Mouse (Mus musculus): ENCODE data around the gene Plin5. TPM values are rescaled to one million over a fixed set of nuclear protein-coding genes. Genes with fewer than 3 reads are reported as not detected.
A peak's percentile ranks its signal among the peaks of the same experiment; 100 is the strongest.
"Not testable (repeated sequence)": the region's sequence is repeated elsewhere in the genome, so short reads cannot be mapped to it uniquely, and the experiment has no call there.

Gene Plin5
- total RNA-seq, 2 experiments from 2014 or later, result 0.75 to 1.2 TPM

DNA sequence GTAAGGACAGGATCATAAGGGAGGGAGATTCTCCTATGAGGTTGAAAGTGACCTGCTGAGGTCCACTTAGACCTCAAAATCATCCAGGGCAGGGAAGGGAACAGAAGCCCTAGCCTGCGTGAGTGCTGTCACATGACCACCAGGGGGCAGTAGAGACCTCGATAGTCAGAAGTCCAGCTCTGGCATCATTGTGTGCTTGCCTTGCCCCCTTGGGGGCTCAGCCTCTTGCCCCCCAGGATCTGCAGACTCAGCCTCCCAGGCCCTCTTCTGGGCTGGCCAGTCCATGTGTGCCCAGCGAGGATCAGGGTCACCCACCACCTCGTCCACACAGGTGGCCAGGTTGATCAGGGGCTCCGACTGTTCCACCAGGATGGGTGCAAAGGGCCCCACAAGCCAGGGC lies 5.5 kb downstream of the Plin5 start:
- intact Hi-C loops (cut with DNase I), result no loop called here
- DNase-seq (ENCODE audit: extremely low spot score in 1 of 2, low spot score in 2 of 2), result peak in 1 of 2 experiments; percentile 73

DNA sequence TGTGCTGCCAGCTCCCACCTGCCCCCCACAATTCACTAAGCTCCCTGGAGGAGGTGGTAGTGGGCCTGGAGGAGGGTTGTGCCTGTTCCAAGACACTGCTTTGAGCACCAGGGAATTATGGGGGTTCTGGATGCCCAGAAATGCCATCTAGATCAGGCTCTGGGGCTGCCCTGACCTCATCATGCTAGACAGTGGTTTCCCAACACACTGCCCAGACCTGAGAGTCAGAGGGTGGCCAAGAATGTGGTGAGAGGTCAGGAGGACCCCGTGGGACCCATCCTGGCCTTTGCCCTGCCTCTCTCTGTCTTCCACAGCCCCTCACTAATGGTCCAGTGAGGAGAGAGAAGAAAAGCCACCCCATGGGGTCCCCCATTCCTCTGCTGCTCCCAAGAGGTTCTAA lies 6.4 kb downstream of the Plin5 start:
- intact Hi-C loops (cut with DNase I), result no loop called here
- DNase-seq (ENCODE audit: extremely low spot score in 1 of 2, low spot score in 2 of 2), result no peak

GRCm38 (mm10) chr17:56110571-56110970 lies 6.8 kb downstream of the Plin5 start:
- intact Hi-C loops (cut with DNase I), result no loop called here
- DNase-seq (ENCODE audit: extremely low spot score in 1 of 2, low spot score in 2 of 2), result no peak

GRCm38 (mm10) chr17:56109219-56110051 lies 8.0 kb downstream of the Plin5 start, which contains the start of gene Plin4:
TSS of gene Plin4 (minus strand) at chr17:56109803.
- intact Hi-C loops (cut with DNase I), result no loop called here

GRCm38 (mm10) chr17:56108334-56109044 lies 8.9 kb downstream of the Plin5 start:
- intact Hi-C loops (cut with DNase I), result no loop called here
- no peak for DNase-seq (ENCODE audit: extremely low spot score in 1 of 2, low spot score in 2 of 2)

More at GRCm38 (mm10) chr17:56109219-56110051, 8.0 kb downstream of the Plin5 start, which contains the start of gene Plin4:
- DNase-seq (ENCODE audit: extremely low spot score in 1 of 2, low spot score in 2 of 2), result no peak

GRCm38 (mm10) chr17:56107736-56108135 lies 9.7 kb downstream of the Plin5 start:
- intact Hi-C loops (cut with DNase I), result no loop called here
- DNase-seq (ENCODE audit: extremely low spot score in 1 of 2, low spot score in 2 of 2), result no peak

- DNase-seq (ENCODE audit: extremely low spot score in 1 of 2, low spot score in 2 of 2), result no peak
- intact Hi-C loops (cut with DNase I), result no loop called here
These were observed 10.4 kb downstream of the Plin5 start for GRCm38 (mm10) chr17:56106981-56107380.

DNA sequence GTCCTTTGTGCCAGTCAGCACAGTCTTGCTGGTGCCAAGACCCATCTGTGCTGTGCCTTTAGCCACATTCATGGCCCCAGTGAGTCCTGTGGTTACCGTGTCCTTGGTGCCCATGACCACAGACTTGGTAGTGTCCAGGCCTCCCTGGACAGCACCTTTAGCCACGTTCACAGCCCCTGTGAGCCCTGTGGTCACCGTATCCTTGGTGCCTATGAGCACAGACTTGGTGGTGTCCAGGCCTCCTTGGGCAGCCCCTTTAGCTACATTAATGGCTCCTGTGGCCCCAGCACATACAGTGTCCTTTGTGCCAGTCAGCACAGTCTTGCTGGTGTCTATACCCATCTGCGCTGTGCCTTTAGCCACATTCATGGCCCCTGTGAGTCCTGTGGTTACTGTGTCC lies 11.0 kb downstream of the Plin5 start:
- DNase-seq (ENCODE audit: extremely low spot score in 1 of 2, low spot score in 2 of 2); intact Hi-C loops (cut with DNase I): not testable (repeated sequence)

DNA sequence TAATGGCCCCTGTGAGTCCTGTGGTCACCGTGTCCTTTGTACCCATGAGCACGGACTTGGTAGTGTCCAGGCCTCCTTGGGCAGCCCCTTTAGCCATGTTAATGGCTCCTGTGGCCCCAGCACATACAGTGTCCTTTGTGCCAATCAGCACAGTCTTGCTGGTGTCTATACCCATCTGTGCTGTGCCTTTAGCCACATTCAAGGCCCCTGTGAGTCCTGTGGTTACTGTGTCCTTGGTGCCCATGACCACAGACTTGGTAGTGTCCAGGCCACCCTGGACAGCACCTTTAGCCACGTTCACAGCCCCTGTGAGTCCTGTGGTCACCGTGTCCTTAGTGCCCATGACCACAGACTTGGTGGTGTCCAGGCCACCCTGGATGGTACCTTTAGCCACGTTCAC lies 12.6 kb downstream of the Plin5 start:
- intact Hi-C loops (cut with DNase I); DNase-seq (ENCODE audit: extremely low spot score in 1 of 2, low spot score in 2 of 2): not testable (repeated sequence)

GRCm38 (mm10) chr17:56103465-56104285 lies 13.7 kb downstream of the Plin5 start:
- DNase-seq (ENCODE audit: extremely low spot score in 1 of 2, low spot score in 2 of 2), result no peak
- intact Hi-C loops (cut with DNase I), result no loop called here

- intact Hi-C loops (cut with DNase I), result no loop called here
These were observed 14.5 kb downstream of the Plin5 start for GRCm38 (mm10) chr17:56102927-56103326.

GRCm38 (mm10) chr17:56102158-56102557 lies 15.2 kb downstream of the Plin5 start:
- intact Hi-C loops (cut with DNase I), result no loop called here
- no peak for DNase-seq (ENCODE audit: extremely low spot score in 1 of 2, low spot score in 2 of 2)

More at GRCm38 (mm10) chr17:56102927-56103326, 14.5 kb downstream of the Plin5 start:
- no peak for DNase-seq (ENCODE audit: extremely low spot score in 1 of 2, low spot score in 2 of 2)

DNA sequence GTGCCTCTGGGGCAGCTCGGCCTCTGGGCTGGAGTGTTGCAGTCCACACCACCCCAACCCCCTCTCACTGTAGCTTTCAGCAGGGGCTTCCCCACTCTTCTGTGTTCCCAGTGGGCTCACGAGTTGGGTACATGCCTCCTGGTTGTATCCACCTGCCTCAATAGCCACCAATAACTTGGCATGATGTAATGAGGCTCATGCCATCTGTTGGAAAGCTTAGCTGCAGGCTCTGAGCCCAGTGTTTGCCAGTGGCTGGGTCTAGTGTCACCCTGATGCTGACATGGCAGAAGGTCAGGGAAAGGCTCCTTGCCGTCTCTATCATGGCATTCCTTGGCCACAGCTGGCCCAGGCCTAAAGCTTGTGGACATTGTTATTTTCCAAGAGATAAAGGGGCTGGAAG lies 16.6 kb downstream of the Plin5 start:
- intact Hi-C loops (cut with DNase I), result no loop called here
- DNase-seq (ENCODE audit: extremely low spot score in 1 of 2, low spot score in 2 of 2), result no peak

GRCm38 (mm10) chr17:56098711-56099572 lies 18.5 kb downstream of the Plin5 start:
- intact Hi-C loops (cut with DNase I), result no loop called here
- DNase-seq (ENCODE audit: extremely low spot score in 1 of 2, low spot score in 2 of 2), result no peak

- no peak for DNase-seq (ENCODE audit: extremely low spot score in 1 of 2, low spot score in 2 of 2)
- intact Hi-C loops (cut with DNase I), result no loop called here
These were observed 19.2 kb downstream of the Plin5 start for GRCm38 (mm10) chr17:56098180-56098579.

DNA sequence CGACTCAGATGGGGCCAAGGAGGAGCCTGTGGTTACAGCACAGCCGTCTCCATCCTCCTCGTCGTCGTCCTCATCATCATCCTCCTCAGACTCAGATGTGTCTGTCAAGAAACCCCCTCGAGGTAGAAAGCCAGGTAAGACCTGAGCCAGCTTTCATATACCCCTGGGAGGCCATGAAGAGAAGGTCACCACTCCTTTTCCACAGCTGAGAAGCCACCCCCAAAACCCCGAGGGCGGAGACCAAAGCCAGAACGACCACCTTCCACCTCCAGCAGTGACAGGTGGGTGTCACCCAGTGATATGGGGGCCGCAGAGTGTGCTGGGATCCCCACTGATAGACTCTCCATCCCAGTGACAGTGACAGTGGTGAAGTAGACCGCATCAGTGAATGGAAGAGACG lies 20.5 kb downstream of the Plin5 start:
- intact Hi-C loops (cut with DNase I), result no loop called here
- no peak for DNase-seq (ENCODE audit: extremely low spot score in 1 of 2, low spot score in 2 of 2)

GRCm38 (mm10) chr17:56092794-56093193 lies 24.6 kb downstream of the Plin5 start:
- DNase-seq (ENCODE audit: extremely low spot score in 1 of 2, low spot score in 2 of 2), result no peak
- intact Hi-C loops (cut with DNase I), result no loop called here

GRCm38 (mm10) chr17:56092312-56092711 lies 25.1 kb downstream of the Plin5 start:
- no peak for DNase-seq (ENCODE audit: extremely low spot score in 1 of 2, low spot score in 2 of 2)
- intact Hi-C loops (cut with DNase I), result no loop called here
